Mouse (Mus musculus) stomach, postnatal 0 days (tissue): ENCODE measurements around the gene Ccdc38.

ENCODE experiments used
- CTCF ChIP-seq: IDR thresholded peaks from 2 replicates; pipeline ENCODE4 v1.5.1; 2016; ENCODE audit warnings: antibody characterized with exemption, low read depth, mild to moderate bottlenecking, moderate library complexity
- EP300 ChIP-seq: optimal IDR thresholded peaks from 2 replicates; pipeline ENCODE3; 2016; ENCODE audit warnings: antibody characterized with exemption

DNA sequence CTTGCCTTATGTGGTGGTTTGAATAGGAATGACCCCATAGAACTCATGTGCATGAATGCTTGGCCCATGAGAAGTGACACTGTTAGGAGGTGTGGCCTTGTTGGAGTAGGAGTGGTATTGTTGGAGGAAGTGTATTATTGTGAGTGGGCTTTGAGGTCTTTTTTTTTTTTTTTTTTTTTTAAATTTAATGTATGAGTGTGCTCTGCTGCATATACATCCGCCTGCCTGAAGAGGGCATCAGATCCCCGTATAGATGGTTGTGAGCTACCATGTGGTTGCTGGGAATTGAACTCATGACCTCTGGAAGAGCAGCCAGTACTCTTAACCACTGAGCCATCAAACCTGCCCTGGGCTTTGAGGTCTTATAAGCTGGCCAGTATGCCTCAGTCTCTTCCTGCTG, 31.8 kb downstream of the Ccdc38 start:
- 0 out of 2 replicates have a peak, but pooled peaks have one; percentile 6 for TF ChIP-seq CTCF
- no peak for TF ChIP-seq EP300
